Mouse (Mus musculus) naive thymus-derived CD4-positive, alpha-beta T cell, adult 2 months (primary cell): ENCODE measurements around the gene Hba-a2.
"Not testable (repeated sequence)": the region's sequence is repeated elsewhere in the genome, so short reads cannot be mapped to it uniquely, and the experiment has no call there.

Experiments
- DNase-seq: peaks from one replicate; pipeline ENCODE4 v3.0.0-alpha.2; 2011; ENCODE audit warnings: low read depth

The Hba-a2 gene

DNA sequence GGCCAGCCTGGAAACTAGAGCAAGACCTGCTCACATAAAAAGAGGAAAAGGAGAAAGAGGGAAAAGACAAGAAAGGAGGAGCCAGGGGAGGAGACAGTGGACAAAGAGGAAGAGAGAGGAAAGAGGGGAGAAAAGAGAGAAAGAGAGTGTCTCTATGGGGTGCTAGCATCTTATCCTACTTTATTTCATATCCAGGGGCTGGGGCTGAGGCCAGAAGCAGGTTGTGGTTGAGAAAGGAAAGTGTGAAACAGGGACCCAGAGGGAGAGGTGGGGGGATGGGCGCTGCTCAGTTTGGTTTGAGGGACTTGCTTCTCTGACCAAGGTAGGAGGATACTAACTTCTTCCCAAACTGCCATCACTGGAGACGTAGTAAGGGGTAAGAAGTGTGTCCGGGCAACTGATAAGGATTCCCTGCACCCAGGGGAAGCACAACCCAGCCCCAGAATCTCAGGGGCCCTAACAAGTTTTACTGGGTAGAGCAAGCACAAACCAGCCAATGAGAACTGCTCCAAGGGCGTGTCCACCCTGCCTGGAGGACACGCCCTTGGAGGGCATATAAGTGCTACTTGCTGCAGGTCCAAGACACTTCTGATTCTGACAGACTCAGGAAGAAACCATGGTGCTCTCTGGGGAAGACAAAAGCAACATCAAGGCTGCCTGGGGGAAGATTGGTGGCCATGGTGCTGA is 13.1 kb upstream of the Hba-a2 start, which contains the start of gene Hba-a1:
Gene Hba-a1 (plus strand): TSS at position 421 of the 687 bp plus-strand sequence.
- DNase-seq: not testable (repeated sequence)

DNA sequence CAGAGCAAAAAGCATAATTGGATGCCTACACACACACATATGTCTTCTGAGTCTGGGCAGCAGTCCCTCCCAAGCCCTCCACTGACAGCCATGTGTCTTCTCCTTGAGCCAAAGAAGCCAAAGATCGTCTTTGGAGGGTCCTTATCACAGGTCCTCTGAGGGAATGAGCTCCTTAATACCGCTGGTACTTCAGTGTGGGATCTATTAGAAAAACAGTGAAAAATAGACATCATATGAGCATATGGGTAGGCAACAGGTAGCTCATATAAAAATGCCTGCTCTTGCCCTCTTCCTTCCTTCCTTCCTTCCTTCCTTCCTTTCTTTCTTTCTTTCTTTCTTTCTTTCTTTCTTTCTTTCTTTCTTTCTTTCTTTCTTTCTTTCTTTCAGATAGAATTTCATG is 11.7 kb upstream of the Hba-a2 start:
- DNase-seq: not testable (repeated sequence)

DNA sequence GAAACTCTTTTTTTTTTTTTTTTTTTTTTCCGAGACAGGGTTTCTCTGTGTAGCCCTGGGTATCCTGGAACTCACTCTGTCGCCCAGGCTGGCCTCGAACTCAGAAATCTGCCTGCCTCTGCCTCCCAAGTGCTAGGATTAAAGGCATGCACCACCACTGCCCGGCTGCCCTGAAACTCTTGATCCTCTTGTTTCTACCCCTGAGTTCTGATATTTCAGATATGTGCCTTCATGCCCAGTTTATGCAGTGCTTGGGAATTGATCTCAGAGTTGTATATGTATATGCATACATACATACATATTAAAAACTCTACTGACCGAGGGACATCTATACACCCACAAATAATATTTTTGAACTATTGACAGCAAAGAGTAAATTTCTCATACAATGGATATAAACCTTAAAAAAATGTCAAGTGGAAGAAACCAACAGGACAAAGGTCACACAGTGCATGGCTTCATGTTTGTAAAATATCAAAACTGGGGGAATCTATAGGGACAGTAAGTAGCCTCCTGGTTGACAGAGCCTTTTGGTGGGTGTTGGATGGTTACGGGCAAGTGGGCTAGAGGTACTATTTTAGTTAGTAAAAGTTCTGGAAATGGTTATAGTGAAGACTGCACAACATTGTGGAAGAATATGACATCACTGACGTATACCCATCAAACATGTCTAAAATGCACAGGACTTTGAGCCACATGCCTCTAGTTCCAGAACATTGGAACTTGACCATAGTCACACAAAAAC is 11.1 kb upstream of the Hba-a2 start:
- no peak for DNase-seq

DNA sequence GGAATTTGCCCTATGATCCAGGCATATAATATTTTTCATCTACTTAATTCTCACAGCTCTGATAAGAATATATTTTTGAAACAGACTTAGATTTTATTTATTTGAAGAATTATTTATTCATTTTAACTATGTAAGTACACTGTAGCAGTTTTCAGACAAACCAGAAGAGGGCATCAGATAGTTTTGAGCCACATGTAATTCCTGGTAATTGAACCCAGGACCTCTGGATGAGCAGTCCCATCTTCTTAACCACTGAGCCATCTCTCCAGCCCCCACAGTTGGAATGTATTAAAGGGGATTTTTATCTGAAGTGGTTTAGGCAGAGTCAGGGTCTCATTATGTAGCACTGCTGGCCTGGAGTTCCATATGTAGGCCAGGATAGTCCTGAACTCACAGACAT is 10.4 kb upstream of the Hba-a2 start:
- not testable (repeated sequence) for DNase-seq

DNA sequence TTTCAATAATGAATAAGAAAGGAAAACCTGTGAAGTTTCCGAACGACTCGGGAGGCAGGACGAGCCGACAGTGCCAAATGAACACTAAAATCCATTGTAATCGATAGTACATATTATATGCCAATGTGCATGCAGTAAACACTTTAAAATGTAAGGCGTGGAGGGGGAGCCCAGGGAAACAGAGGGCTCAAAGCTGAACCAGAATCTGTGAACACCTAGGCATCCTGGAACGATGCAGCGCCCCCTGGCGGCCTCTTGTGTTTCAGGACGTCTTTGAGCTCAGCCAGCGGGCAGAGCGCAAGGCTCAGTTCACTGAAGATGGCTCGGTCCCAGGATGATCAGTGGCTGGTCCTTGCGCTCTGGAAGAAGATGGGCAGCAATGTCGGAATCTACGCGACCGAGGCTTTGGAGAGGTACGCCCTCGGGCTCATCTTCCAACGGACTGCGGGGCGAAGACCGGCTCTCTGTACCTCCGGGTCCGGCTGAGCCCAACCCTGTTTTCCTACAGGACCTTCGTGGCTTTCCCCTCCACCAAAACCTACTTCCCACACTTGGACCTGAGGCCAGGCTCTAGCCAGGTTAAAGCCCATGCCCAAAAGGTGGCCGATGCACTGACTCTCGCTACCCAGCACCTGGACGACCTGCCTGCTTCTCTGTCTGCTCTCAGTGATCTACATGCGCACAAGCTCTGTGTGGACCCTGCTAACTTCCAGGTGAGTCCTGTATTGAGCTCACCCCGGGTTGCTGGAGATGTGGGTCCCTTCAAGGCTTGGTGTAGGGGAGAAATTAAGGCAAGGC is 9.4 kb upstream of the Hba-a2 start, which contains the start of gene Hbq1b:
Gene Hbq1b (plus strand): TSS at position 271 of the 798 bp plus-strand sequence.
- peak; percentile 59 for DNase-seq

DNA sequence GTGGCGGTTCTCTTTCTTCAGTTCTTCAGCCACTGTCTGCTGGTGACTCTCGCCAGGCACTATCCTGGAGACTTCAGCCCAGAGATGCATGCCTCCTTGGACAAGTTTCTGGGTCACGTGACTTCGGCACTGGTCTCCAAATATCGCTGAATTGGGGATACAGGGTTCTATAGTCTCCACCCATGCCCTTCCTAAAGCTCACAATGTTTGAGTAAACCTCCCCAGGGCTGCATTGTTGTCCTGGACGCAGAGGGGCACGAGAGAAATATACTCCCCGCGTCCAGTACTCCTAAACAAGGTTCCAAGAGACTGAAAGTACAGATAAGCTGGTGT is 8.8 kb upstream of the Hba-a2 start:
- DNase-seq: no peak

DNA sequence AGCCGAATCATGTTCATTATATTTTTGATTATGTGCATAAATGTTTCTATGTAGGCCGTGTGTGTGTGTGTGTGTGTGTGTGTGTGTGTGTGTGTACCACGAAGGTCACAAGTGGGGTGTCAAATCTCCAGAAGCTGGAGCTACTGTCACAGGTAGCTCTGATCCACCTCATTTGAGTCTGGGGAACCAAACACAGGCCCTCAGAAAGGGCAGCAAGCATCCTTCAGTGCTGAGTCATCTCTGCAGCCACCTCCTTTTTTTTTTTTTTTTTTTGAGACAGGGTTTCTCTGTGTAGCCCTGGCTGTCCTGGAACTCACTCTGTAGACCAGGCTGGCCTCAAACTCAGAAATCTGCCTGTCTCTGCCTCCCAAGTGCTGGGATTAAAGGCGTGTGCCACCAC is 3.5 kb upstream of the Hba-a2 start:
- DNase-seq: not testable (repeated sequence)

DNA sequence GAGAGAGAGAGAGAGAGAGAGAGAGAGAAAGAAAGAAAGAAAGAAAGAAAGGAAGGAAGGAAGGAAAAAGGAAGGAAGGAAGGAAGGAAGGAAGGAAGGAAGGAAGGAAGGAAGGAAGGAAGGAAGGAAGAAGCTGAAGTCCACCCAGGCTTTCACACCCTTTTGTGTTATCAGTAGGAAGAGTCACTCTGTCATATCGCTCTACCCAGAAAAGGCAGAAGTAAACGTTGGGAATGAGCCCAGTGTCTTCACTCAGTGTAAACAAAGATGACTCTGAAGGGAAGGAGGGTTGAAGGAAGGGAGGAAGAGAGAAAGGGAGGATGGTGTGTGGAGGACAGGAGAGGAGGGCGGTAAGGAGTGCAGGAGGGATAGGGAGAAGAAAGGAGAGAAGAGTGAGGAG is 2.8 kb upstream of the Hba-a2 start:
- DNase-seq: not testable (repeated sequence)

DNA sequence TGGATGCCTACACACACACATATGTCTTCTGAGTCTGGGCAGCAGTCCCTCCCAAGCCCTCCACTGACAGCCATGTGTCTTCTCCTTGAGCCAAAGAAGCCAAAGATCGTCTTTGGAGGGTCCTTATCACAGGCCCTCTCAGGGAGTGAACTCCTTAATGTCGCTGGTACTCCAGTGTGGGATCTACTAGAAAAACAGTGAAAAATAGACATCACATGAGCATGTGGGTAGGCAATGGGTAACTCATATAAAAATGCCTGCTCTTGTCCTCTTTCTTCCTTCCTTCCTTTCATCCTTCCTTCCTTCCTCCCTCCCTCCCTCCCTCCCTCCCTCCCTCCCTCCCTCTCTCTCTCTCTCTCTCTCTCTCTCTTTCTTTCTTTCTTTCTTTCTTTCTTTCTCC is 1.1 kb downstream of the Hba-a2 start:
- not testable (repeated sequence) for DNase-seq

DNA sequence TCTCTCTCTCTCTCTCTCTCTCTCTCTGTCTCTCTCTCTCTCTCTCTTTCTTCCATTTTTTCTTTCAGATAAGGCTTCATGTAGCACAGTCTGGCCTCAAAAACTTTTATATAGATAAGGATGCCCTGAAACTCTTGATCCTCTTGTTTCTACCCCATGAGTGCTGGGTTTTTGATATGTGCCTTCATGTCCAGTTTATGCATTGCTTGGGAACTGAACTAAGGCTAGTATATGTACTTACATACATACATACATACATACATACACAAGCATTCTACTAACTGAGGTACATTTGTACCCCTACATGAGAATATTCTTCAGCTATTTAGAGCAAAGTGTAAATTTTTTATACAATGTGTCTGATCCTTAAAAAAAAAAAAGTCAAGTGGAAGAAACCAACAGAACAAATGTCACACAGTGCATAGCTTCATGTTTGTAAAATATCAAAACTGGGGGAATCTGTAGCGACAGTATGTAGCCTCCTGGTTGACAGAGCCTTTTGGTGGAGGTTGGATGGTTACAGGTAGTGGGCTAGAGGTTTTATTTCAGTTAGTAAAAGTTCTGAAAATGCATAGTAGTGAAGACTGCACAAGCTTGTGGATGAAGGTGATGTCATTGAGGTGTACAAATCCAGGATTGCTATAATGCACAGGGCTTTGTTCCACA is 1.7 kb downstream of the Hba-a2 start:
- DNase-seq: no peak

DNA sequence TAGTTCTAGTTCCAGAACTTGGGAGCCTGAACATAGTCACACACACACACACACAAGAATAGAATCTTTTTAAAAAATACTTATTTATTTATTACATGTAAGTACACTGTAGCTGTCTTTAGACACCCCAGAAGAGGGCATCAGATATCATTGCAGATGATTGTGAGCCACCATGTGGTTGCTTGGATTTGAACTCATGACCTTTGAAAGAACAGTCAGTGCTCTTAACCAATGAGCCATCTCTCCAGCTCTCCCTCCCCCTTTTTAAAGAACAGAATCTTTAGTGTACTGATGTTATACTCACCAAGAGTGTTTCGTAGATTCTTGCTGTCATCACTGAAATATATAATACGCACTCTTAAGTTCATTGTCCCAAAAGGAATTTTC is 2.2 kb downstream of the Hba-a2 start:
- DNase-seq: no peak

DNA sequence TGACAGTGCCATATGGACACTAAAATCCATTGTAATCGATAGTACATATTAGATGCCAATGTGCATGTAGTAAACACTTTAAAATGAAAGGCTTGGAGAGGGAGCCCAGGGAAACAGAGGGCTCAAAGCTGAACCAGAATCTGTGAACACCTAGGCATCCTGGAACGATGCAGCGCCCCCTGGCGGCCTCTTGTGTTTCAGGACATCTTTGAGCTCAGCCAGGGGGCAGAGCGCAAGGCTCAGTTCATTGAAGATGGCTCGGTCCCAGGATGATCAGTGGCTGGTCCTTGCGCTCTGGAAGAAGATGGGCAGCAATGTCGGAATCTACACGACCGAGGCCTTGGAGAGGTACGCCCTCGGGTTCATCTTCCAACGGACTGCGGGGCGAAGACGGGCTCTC is 3.6 kb downstream of the Hba-a2 start, which contains the start of gene Hbq1a:
Gene Hbq1a (plus strand): TSS at position 205 of the 400 bp plus-strand sequence.
- DNase-seq: peak; percentile 38

DNA sequence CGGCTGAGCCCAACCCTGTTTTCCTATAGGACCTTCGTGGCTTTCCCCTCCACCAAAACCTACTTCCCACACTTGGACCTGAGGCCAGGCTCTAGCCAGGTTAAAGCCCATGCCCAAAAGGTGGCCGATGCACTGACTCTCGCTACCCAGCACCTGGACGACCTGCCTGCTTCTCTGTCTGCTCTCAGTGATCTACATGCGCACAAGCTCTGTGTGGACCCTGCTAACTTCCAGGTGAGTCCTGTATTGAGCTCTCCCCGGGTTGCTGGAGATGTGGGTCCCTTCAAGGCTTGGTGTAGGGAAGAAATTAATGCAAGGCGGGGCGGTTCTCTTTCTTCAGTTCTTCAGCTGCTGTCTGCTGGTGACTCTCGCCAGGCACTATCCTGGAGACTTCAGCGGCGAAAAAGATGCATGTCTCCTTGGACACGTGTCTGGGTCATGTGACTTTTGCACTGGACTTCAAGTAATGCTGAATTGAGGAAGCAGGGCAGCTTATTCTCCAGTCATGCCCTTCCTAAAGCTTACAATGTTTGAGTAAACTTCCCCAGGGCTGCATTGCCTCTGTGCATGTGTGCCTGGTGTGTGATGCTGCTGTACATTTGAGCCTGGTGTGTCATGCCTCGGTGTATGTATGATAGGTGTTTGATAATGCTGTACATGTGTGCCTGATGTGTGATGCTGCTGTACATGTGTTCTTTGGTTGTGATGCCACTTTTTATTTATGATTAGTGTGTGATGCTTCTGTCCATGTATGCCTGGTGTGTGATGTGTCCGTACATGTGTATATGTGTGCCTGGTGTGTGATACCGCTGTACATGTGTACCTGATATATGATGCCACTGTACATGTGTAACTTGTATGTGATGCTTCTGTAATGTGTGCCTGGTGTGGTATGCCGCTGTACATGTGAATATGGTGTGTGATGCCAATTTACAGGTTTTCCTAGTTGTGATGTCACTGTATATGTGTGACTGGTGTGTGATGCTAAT is 4.3 kb downstream of the Hba-a2 start:
- DNase-seq: no peak

DNA sequence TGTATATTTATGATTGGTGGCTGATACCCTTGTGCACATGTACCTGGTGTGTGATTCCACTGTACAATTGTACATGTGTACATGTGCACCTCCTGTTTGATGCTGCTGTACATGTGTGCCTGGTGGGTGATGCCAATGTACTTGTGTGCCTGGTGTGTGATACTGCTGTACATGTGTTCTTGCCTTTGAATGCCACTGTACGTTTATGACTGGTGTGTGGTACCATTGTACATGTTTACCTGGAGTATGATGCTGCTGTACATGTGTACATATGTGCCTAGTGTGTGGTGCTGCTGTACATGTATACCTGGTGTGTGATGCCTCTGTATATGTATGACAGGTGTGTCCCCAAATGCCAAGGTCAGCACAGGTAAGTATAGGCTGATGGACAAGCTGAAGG is 5.2 kb downstream of the Hba-a2 start:
- DNase-seq: no peak

DNA sequence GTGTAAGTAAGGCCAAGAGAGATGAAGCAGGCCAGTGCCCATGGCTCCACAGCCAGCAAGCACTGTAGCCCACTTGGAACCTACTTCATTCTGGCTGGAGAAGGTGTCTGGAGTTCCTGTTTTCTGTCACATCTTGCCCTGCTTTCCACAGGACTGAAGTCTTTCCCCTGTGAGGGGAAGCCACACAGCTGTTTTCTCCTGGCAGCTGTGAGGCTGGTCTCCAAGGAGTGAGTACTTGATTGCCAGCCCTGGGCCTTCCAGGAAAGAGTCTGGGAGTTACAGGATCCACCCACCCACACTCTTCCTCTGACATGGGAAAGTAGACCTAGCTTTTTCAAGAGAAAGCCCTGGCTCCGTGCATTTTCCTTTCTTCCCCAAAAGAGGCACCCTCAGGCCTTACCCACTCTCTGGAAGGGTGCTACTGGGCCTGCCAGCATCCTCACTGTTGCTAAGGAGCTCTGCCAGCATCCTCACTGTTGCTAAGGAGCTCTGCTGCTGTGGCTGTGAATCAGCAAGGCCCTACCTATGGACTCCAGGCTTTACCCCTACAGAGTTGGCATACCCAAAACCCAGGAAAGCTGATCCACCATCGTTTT is 6.6 kb downstream of the Hba-a2 start:
- no peak for DNase-seq

DNA sequence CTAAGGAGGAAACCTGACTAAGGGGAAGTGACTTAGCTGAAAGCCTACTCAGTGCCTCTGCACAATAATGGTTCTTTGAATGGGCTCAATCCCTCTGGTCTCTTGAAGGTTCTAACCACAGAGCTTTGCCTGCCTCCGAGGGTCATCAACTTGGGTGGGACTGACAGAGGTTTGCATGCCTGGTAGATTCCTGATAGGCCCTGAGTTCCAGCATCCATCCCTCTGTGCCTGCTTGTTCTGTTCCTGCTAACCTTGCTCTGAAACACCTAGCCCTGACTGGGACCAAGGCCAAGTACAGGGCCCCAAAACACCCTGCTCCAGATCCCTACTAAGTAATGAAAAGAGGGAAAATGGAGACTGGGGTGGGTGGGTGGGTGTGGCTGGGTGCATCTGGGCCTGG is 7.2 kb downstream of the Hba-a2 start:
- no peak for DNase-seq

DNA sequence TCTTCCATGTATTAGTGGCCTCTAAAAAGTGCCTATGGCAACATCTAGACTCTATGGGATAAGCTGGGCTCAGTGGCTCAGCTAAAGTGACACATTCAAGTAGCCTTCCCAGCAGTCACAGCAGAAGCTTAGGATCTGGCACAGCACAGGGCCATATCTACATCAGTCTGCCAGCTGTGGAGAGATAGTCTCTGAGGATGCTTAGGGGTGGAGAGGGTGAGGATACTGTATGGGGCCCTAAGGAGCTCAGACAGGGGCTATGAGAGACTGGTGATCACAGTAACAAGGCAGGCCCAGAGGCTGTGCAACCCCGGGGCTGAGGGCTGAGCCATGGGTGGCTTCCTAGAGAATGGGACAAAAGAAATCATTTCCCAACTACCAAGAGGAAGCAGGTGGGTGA is 10.7 kb downstream of the Hba-a2 start:
- DNase-seq: no peak

DNA sequence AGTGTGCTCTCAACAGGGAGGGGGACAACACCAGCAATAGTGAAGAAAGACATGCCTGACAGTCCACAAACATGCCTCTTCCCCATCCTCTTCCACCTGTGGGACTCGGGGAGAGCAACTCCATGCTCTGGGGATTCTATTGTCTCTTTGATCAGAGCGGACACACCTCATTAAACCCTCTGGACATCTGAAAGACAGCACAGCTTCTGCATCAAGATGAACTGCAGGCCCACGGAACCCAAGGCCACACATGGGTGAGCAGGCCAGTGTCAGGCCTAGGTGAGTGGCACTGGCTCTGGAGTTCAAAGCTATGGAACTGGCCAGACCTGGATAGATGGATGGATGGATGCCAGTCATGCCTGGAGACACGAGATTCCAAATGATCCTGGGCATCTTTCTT is 13.2 kb downstream of the Hba-a2 start:
- DNase-seq: no peak

DNA sequence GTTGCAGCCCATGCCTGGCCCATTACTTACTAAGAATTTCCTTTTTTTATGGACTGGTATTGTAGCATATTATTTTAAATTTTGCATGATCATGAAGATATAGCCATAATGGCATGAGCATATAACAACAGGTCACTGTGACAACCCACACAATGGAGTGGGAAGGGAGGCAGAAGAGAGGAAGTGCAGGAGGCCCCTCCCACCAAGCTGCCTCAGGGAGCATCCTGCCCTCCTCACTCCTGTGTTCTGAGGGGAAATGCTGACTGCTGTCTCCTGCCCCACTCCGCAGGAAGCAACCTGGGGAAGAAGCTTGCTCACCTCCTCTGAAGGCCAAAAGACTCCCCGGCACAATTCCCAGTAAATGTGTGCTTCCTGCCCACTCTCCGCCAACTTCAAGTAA is 13.6 kb downstream of the Hba-a2 start:
- DNase-seq: no peak

DNA sequence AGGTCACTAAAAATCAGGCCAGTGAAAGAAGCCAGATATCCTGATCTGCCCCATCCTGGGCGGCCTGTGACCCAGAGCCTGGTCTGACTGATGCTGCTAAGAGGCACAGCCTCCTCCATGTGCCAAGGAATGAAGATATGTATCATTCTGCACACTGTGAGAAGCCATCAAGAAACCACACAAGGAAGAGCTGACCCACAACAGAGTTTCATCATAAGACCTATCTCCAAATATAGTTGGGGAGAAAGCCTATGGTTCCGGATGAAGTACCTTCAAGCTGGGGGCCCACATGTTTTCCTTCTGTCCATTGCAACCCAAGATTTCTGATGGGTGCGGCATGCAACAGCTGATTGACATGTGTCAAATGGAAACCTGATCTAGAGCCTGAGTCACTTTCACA is 19.7 kb downstream of the Hba-a2 start:
- no peak for DNase-seq
